Mouse (Mus musculus) intestine, embryonic 16.5 days (tissue): ENCODE data around the gene Amdhd2. TPM values are rescaled to one million over a fixed set of nuclear protein-coding genes. Genes with fewer than 3 reads are reported as not detected.
"Not testable (repeated sequence)": the region's sequence is repeated elsewhere in the genome, so short reads cannot be mapped to it uniquely, and the experiment has no call there.

Experiments
- ATAC-seq: fragments of 200-750 bp; cut with Nextera tagmentation; 2 replicates; pipeline ENCODE4 v1.8.0; 2017; ENCODE audit warnings: moderate TSS enrichment, moderate library complexity
- H3K27ac ChIP-seq: fragments of 300-500 bp; sonication (generic); 2 replicates; pipeline ENCODE4 v1.5.1; 2014; ENCODE audit warnings: mild to moderate bottlenecking, low read length
- H3K27me3 ChIP-seq: fragments of 300-500 bp; sonication (generic); replicated peaks from 2 replicates; pipeline ENCODE4 v1.6.1; 2014; ENCODE audit warnings: low read length, control low read depth, mixed read lengths; ENCODE audit not compliant: control insufficient read depth, insufficient read depth
- H3K36me3 ChIP-seq: fragments of 300-500 bp; sonication (generic); 2 replicates; pipeline ENCODE4 v1.6.1; 2014; ENCODE audit warnings: low read length, control low read depth; ENCODE audit not compliant: control insufficient read depth, insufficient read depth
- H3K4me1 ChIP-seq: fragments of 300-500 bp; sonication (generic); 2 replicates; pipeline ENCODE4 v1.6.1; 2014; ENCODE audit warnings: low read length, control low read depth, mixed read lengths; ENCODE audit not compliant: control insufficient read depth, insufficient read depth
- H3K4me2 ChIP-seq: fragments of 300-500 bp; sonication (generic); 2 replicates; pipeline ENCODE4 v1.6.1; 2014; ENCODE audit warnings: low read depth, low read length, control low read depth
- H3K4me3 ChIP-seq: fragments of 300-500 bp; sonication (generic); 2 replicates; pipeline ENCODE4 v1.5.1; 2014; ENCODE audit warnings: mild to moderate bottlenecking, low read length
- H3K9ac ChIP-seq: fragments of 300-500 bp; sonication (generic); 2 replicates; pipeline ENCODE4 v1.6.1; 2014; ENCODE audit warnings: low read depth, low read length
- H3K9me3 ChIP-seq: fragments of 300-500 bp; sonication (generic); 2 replicates; pipeline ENCODE4 v1.6.1; 2016; ENCODE audit warnings: low read length, control low read depth; ENCODE audit not compliant: control insufficient read depth
- WGBS: fragments of 180-500 bp; shearing (Covaris S2); extraction: QIAGEN DNeasy Blood & Tissue Kit; methylation state at CpG from one replicate; pipeline ENCODE4 v1.1.7; 2014; 5-methylcytosine and 5-hydroxymethylcytosine counted together
- polyA plus RNA-seq: library from polyadenylated mRNA; unstranded; fragments of >200 nt; fragmentation: Nextera tagmentation; extraction: Ambion mirVana; gene quantifications from 2 replicates; pipeline ENCODE4 v1.2.1, GENCODE M21; 2015

Amdhd2 gene
- polyA plus RNA-seq, 1 experiment from 2014 or later = 58.9 TPM

DNA sequence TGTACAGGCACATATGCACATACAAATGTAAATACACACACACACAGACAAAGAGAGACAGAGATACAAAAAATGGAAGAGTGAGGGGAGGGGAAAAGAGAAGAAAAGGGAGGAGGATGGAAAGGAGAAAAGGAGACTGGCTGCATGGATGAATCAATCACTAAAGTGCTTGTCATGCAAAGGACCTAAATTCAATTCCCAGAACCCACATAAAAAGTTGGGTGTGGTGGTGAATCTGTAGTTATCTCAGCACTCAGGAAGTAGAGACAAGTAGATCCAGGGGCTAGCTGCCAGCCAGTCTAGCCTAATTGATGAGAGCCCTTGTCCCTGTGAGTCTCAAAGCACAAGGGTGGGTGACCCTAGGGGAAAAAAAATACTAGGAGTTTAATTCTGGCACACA is 29.5 kb downstream of the Amdhd2 start:
- H3K4me3 ChIP-seq = no peak overlapping the region
- H3K27ac ChIP-seq = no peak overlapping the region
- no peak for ATAC-seq
- H3K27me3 ChIP-seq = no peaks in the 10 kb centered on the region
- H3K4me1 ChIP-seq = peaks cover 5% of the 10 kb centered on the region; the same call in 1 of the 2 replicates
- H3K36me3 ChIP-seq = no peaks in the 10 kb centered on the region
- H3K4me2 ChIP-seq = no peak overlapping the region
- H3K9ac ChIP-seq = no peak overlapping the region
- H3K9me3 ChIP-seq = no peaks in the 10 kb centered on the region

GRCm38 (mm10) chr17:24132919-24133318 is 30.6 kb downstream of the Amdhd2 start:
- not testable (repeated sequence) for H3K4me3 ChIP-seq, H3K4me1 ChIP-seq, ATAC-seq, H3K27ac ChIP-seq, H3K9ac ChIP-seq, H3K36me3 ChIP-seq, H3K27me3 ChIP-seq, H3K9me3 ChIP-seq, H3K4me2 ChIP-seq
- WGBS = 83% methylated on average over 4 of the region's 4 CpGs

DNA sequence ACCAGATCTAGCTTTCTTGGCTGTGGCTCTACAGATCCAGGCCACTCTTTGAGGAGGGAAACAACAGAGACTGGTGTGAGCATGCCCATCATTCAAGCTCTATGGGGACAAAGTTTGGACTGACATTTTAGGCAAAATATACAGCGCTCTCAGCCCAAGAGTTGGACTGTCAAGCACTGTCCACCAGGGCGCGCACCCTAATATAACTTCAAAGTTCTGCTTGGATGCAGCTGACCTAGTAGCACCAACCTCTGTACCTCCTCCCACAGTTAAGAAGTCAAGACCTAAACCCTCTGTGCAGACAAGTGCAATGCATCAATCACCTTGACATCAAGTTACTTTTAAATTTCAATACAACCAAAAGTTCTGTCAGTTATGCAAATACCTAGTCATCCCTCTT is 32.0 kb downstream of the Amdhd2 start:
- no peak for ATAC-seq
- Histone ChIP-seq H3K9me3 (no peaks in the 10 kb centered on the region), H3K4me3 (no peak overlapping the region), H3K27me3 (no peaks in the 10 kb centered on the region), H3K9ac (no peak overlapping the region), H3K36me3 (no peaks in the 10 kb centered on the region), H3K4me2 (no peak overlapping the region), H3K4me1 (no peaks in the 10 kb centered on the region), H3K27ac (no peak overlapping the region)
- 79% methylated on average over 3 of the region's 3 CpGs for WGBS

DNA sequence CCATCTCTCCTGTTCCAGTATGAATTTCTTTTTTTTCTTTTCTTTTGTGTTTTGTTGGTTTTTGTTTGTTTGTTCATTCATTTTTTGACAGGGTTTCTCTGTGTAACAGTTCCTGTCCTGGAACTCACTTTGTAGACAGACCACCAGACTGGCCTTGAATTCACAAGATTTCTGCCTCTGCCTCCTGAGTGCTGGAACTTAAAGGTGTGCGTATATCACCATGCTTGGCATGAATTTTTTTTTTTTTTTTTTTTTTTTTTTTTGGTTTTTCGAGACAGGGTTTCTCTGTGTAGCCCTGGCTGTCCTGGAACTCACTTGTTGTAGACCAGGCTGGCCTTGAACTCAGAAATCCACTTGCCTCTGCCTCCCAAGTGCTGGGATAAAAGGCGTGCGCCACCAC is 34.3 kb downstream of the Amdhd2 start:
- H3K27ac ChIP-seq, H3K4me3 ChIP-seq, H3K36me3 ChIP-seq, H3K27me3 ChIP-seq, H3K9me3 ChIP-seq, H3K4me1 ChIP-seq, H3K9ac ChIP-seq, ATAC-seq, H3K4me2 ChIP-seq: not testable (repeated sequence)
- WGBS = 87% methylated on average over 4 of the region's 4 CpGs

- H3K27me3 ChIP-seq = no peaks in the 10 kb centered on the region
- WGBS = 85% methylated on average over 1 of the region's 1 CpGs
- H3K27ac ChIP-seq = no peak overlapping the region
- H3K4me1 ChIP-seq = no peaks in the 10 kb centered on the region
- no peak overlapping the region for H3K4me2 ChIP-seq
- no peak overlapping the region for H3K4me3 ChIP-seq
- no peak overlapping the region for H3K9ac ChIP-seq
- no peak for ATAC-seq
- H3K9me3 ChIP-seq = no peaks in the 10 kb centered on the region
- no peaks in the 10 kb centered on the region for H3K36me3 ChIP-seq
Measured at GRCm38 (mm10) chr17:24127592-24127991, 36.0 kb downstream of the Amdhd2 start.

DNA sequence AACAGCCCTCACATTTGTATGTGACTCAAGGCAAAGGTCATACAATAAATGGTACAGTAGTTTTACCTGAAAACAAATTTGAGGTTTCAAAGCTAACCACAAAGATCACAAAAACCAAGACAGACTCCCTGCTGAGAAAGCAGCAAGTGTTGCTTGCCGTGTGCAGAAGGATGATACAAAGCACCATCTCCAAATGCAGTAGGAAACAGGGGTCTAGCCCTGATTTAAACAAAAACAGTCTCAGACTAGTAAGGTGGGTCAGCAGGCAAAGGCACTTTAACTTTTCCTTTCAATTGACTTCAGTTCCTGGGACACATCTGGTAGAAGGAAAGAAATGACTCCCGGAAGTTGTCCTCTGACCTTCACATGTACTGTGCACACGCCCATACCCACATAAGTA is 36.8 kb downstream of the Amdhd2 start:
- no peaks in the 10 kb centered on the region for H3K27me3 ChIP-seq
- ATAC-seq = no peak
- H3K4me1 ChIP-seq = no peaks in the 10 kb centered on the region
- H3K4me2 ChIP-seq = no peak overlapping the region
- no peaks in the 10 kb centered on the region for H3K9me3 ChIP-seq
- H3K36me3 ChIP-seq = no peaks in the 10 kb centered on the region
- H3K4me3 ChIP-seq = no peak overlapping the region
- no peak overlapping the region for H3K9ac ChIP-seq
- no peak overlapping the region for H3K27ac ChIP-seq
- 76% methylated on average over 3 of the region's 3 CpGs for WGBS

- Histone ChIP-seq H3K4me2 (no peak overlapping the region), H3K36me3 (no peaks in the 10 kb centered on the region), H3K27ac (no peak overlapping the region), H3K4me1 (no peaks in the 10 kb centered on the region), H3K9ac (no peak overlapping the region), H3K9me3 (no peaks in the 10 kb centered on the region), H3K4me3 (no peak overlapping the region), H3K27me3 (no peaks in the 10 kb centered on the region)
- WGBS = 76% methylated on average over 3 of the region's 3 CpGs
- no peak for ATAC-seq
Measured at GRCm38 (mm10) chr17:24119446-24119845, 44.1 kb downstream of the Amdhd2 start.

- no peak for ATAC-seq
- Histone ChIP-seq H3K9ac (no peak overlapping the region), H3K9me3 (no peaks in the 10 kb centered on the region), H3K27ac (no peak overlapping the region), H3K4me2 (no peak overlapping the region), H3K27me3 (no peaks in the 10 kb centered on the region), H3K4me3 (no peak overlapping the region), H3K36me3 (no peaks in the 10 kb centered on the region), H3K4me1 (no peaks in the 10 kb centered on the region)
- WGBS = 75% methylated on average over 4 of the region's 4 CpGs
Measured at GRCm38 (mm10) chr17:24113031-24113430, 50.5 kb downstream of the Amdhd2 start.

DNA sequence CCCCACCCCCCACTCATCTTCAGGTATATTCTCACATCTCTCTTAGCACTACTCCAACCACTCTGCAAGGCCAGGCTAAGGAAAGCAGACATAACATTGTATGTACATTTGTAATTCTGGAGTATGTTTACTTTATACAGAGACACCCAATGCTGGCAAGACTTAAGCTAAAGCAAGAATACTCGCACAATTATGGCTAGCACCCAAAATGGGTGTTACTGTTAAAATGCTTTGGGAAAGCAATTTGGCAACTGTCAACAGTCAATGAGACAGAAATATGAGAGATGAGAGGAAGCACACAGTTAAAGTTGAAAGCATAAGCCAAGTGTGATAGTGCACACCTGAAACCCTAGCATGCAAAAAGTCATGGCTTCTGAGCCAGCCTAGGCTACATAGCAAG is 52.3 kb downstream of the Amdhd2 start:
- H3K27me3 ChIP-seq = no peaks in the 10 kb centered on the region
- H3K36me3 ChIP-seq = no peaks in the 10 kb centered on the region
- WGBS = 67% methylated on average over 1 of the region's 1 CpGs
- no peak overlapping the region for H3K4me2 ChIP-seq
- no peak overlapping the region for H3K9ac ChIP-seq
- no peak for ATAC-seq
- H3K4me1 ChIP-seq = no peaks in the 10 kb centered on the region
- H3K9me3 ChIP-seq = no peaks in the 10 kb centered on the region
- H3K27ac ChIP-seq = no peak overlapping the region
- H3K4me3 ChIP-seq = no peak overlapping the region

- H3K27me3 ChIP-seq = no peaks in the 10 kb centered on the region
- WGBS = 78% methylated on average over 1 of the region's 1 CpGs
- no peak overlapping the region for H3K4me2 ChIP-seq
- no peak overlapping the region for H3K27ac ChIP-seq
- no peaks in the 10 kb centered on the region for H3K4me1 ChIP-seq
- no peaks in the 10 kb centered on the region for H3K9me3 ChIP-seq
- H3K4me3 ChIP-seq = no peak overlapping the region
- no peak overlapping the region for H3K9ac ChIP-seq
- H3K36me3 ChIP-seq = no peaks in the 10 kb centered on the region; the same call in 1 of the 2 replicates
- ATAC-seq = no peak
Measured at GRCm38 (mm10) chr17:24108896-24109295, 54.7 kb downstream of the Amdhd2 start.
